Mouse (Mus musculus) ES-Bruce4 (cell line): ENCODE data around the gene Satb2.

Source experiments
- CTCF ChIP-seq: IDR thresholded peaks from one replicate; pipeline ENCODE4 v1.8.1; 2011; ENCODE audit warnings: low read depth, low read length
- EP300 ChIP-seq: IDR thresholded peaks from 2 replicates; pipeline ENCODE4 v1.6.1; 2011; ENCODE audit warnings: low read depth, low read length; ENCODE audit not compliant: insufficient read depth

- TF ChIP-seq CTCF = no peak
- no peak for TF ChIP-seq EP300
Observed at GRCm38 (mm10) chr1:56951525-56951924, 26.9 kb downstream of the Satb2 start.
